Mouse (Mus musculus) megakaryocyte progenitor cell, adult 5-6 weeks (primary cell): ENCODE measurements at regions not wholly inside any gene's neighbourhood (a gene's known extent, or its start where the extent isn't known, plus 50 kb on each side); places are given as distances from the start of the nearest gene placed in this dataset.
A peak's percentile ranks its signal among the peaks of the same experiment; 100 is the strongest.

Experiments used
- ATAC-seq: replicated peaks from 2 replicates; pipeline ENCODE4 v1.8.0; 2016; ENCODE audit warnings: mild to moderate bottlenecking, moderate TSS enrichment, inconsistent platforms; ENCODE audit not compliant: poor library complexity

DNA sequence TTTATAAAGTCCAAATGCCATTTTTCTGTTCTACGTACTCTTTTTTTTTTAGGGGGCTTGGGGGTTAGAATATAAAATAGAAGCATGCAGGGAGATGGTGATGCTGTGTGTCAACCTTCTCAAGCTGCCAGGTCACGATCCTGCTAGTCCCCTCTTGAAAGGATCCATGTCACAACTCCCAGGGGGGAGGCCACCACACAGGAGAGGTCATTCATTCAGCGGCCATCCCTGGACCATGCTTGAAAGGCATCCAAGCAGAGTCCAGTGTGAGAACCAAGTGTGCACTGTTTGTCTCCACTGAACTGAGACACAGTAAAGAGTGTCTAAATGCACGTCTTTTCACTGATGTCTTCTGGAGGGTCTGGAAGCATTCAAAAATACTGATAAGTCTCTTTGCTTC, 119.8 kb upstream of the N6amt1 start:
- no peak for ATAC-seq

DNA sequence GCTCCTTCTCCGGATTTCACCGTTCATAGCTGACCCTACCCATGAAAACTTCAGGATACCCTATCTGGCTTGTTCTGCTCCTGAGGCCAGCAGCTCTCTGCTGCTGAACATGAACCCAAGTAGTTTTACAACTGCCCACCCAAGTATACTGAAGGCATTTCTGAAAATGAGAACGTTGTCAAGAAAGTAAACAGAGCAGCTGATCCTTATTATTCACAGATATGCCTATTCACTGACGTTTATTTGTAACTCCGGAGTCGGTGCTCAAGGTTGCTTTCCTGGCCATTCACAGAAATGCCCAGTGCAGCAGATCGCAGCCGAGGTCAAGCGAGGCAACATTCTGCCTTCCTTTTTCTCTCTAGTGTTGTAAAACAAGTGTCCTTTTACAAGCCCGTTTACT, 128.4 kb upstream of the N6amt1 start:
- ATAC-seq: no peak

DNA sequence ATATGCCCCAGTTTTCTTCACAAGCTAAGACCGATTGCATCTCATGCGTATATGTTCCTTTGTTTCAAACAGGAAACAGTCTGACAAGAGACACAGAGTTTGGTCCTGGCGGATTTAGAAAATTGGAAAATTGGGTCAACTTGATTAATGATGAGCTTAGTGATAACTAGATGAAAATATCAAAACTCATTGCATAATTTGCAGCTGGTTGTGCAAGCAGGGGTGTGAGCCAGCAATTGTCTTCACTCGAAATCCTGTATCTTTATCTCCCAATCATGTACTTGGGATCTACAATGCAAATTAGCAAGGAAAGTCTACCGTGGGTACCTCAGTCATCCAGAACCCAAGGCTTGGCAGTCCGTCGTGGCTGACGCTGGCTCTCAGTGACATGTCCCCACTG, 128.9 kb upstream of the N6amt1 start:
- ATAC-seq: no peak

DNA sequence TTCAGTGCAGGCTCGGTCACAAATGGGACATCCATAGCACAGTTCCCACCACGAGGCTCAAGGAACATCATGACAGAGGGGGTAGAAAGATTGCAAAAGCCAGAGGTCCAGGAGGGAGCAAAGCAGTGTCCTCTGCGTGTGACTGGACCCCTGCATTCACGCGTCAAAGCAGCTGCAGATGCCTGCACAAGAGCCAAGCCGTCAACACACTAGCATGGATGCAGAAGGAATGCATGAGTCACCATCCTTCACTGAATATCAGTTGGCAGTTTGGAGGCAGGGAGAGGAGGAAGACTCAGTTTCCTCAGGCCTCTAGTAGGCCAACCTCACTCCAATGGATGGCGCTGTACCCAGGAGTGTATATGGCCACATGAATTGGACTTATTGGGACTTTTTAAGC, 130.0 kb upstream of the N6amt1 start:
- ATAC-seq: no peak

DNA sequence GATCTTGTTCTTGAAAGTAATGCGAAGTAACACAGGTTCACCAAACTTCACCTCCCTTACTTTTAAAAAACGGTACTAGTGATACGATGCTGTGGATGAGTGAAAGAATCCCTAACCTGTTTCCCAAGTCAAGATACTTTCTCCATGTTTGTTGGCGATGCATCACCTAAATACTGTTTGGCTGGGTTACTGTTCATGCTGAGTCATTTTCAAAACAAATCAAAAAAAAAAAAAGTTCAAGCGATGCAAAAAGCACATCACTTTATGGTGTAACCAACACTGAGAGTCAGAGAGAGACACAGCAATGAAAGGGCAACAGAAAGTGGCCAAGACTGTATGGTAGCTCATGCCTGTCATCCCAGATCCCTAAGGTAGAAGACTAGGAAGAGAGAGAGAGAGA, 133.4 kb upstream of the N6amt1 start:
- no peak for ATAC-seq

DNA sequence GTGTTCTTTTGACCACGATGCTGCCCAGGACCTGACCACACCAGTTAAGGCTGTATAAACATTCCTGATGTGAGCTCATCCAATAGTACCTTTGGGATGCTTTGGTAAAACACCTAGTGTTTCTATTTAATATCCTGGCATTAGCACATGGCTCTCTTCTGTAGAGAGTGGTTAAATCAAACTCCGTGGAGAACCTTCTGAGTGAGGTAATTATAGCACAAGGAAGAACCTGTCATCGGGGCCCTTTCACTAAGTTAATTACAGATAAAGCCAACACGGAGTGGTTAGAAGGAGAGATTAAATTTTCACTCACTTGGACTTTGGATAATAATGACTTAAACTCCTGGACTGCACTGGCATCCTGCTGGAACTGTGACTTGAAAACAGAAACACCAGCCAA, 133.8 kb upstream of the N6amt1 start:
- no peak for ATAC-seq

DNA sequence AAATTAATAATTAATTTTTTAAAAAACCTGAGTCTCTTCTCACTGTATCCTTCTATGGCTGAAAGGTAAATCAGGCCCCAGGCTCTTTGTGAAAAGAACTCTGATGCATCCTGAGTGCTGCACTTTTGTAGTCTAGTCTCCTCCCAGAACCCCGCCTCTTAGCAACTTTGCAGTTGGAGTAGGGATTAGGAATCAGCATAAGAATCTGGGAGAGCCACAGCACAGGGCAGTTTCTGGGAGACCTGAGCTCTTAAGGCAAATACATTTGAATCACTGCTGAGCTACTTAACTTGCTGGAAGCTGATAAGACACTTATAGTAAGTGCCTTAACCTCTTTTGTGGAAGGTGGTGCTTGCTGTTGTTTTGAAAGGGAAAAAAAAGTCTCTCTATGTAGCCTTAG, 146.1 kb upstream of the N6amt1 start:
- ATAC-seq: no peak

DNA sequence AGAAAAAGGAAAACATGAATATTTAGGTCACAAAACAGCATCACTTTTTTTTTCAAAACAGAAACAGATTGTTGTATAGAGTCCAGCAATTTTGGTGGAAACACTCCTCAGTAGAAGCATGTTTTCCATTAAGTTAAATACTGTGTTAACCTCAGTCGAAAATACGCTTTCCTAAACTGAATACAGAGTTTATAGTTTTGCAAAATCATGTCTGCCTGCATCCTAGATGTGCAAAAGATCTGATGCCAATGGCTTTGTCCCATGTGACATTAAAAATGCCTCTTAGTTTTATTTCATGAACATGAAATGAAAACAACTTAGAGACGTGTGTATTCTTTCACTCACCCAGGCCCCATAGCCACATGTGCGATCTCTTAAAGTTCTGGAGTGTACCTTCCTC, 163.5 kb upstream of the N6amt1 start:
- ATAC-seq: no peak

DNA sequence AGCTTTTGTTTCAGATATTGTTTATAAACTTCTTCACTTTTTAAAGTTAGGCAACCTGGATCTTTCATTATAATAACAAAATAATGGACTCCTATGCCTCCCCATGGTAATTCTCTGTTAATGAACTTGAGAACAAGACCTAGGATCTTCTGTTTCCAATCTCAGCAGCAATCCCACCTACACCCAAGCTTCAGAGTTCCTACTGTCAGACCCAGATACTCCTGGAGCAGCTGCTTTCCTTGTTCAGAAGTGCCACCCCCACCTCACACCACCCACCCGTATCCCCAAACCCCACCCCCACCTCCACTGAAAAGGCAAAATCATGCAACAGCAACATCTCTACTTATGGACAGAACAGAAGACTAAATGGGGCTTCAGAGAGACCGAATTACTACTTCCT, 165.2 kb upstream of the N6amt1 start:
- ATAC-seq: no peak

DNA sequence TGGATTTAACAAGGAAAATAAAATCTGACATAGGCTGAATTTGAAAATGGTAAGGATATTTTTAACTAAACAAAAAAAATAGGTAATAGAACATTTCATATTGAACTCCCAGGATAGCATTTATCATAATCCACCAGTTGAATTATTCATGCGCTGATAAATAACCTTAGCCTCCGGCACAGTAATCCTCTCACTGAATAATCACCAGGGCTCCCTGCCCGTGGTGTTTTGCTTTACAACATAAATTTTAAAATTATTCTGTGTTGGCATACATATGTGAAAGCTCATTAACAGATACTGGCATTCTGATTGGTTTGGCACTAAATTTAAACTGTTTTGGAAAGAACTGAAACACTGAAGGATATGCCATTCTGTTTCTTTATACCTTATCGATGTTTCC, 181.6 kb upstream of the N6amt1 start:
- ATAC-seq: no peak

DNA sequence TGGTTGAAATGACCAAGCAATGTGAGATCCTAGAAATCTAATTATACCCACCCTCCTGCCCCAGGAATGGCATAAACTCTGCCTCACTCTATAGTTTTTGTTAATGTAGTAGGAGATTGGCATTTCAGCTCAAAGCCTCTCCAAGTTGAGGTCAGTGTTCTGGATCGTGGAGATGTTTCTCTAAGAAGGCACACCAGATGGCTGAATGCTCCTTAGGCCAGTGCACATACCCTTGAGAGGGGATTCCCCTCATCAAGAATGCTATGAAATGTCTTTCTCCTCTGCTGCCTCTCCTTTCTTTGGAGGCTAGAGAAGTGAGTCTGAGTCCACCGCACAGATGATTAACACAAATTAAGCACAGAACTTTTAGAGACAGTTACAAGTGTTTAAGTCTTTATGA, 214.7 kb upstream of the N6amt1 start:
- no peak for ATAC-seq

DNA sequence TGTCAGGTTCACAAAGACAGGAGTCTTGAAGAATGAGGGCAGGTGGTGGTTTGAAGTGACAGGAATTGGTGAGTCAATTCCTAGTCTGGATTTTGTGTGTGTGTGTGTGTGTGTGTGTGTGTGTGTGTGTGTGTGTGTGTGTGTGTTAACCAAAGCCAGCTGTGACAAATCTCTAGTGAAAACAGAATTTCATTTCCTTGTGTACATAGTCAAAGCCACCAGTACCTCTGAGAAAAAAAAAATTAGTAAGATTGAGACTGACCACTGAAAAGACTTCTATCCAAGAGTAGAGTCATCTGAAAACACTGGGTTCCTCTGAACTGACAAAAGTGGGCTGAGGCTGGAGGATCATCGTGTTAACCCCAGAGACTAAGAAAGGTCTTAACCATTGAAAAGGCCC, 217.5 kb upstream of the N6amt1 start:
- no peak for ATAC-seq

DNA sequence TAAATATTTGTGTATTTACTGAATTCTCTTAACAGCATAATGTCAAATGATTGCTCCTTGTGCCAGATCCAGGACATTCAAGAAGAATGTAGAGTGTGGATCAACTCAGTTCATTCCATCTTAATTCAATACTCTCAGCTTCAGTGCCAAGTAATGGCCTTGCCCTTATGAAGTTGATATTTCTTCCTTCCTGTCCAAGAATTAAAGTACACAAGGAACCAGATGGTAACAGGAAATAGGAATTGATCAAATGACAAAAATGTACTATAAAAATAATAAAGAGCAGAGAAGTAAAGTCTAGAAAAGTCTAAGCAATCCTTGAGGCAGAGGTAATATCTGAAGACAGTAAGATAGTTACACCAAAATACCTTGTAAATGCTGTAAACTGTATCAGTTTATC, 219.5 kb upstream of the N6amt1 start:
- no peak for ATAC-seq

DNA sequence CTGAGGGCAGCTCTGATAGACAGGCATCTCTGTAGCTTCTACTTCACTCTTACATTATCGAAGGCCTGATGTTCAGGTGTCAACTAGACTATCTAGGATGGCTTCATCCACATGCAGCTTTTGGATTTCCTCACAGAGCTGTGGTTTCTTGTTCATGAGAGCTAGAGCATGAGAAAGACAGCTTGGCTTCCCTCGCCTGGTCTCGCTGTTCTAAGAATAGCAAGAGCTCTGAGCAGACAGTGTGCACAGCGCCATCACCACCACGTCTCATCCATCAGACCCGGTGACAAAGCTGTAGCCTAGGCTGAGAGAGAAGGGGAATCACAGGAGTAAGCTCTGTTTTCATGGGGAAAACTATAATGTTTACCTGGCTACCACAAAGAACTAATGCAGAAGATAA, 220.1 kb upstream of the N6amt1 start:
- no peak for ATAC-seq

DNA sequence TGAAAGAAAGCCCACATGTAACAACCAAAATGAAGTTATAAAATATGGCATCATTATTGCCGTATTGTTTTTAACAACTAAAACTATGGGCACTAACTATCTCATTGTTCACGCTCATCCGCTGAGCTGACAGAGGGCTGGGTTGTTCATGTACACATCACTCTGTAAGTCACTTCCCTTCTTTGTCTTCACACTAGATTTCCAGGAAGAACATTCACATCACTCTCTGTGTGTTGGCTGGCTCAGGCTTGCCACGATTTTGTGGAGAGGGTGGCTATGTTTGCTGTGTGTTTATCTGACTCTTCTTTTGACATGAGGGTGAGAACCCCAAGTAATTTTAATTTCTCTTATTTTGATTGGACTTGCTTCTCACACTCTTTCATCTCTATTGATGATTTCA, 221.9 kb upstream of the N6amt1 start:
- ATAC-seq: no peak

DNA sequence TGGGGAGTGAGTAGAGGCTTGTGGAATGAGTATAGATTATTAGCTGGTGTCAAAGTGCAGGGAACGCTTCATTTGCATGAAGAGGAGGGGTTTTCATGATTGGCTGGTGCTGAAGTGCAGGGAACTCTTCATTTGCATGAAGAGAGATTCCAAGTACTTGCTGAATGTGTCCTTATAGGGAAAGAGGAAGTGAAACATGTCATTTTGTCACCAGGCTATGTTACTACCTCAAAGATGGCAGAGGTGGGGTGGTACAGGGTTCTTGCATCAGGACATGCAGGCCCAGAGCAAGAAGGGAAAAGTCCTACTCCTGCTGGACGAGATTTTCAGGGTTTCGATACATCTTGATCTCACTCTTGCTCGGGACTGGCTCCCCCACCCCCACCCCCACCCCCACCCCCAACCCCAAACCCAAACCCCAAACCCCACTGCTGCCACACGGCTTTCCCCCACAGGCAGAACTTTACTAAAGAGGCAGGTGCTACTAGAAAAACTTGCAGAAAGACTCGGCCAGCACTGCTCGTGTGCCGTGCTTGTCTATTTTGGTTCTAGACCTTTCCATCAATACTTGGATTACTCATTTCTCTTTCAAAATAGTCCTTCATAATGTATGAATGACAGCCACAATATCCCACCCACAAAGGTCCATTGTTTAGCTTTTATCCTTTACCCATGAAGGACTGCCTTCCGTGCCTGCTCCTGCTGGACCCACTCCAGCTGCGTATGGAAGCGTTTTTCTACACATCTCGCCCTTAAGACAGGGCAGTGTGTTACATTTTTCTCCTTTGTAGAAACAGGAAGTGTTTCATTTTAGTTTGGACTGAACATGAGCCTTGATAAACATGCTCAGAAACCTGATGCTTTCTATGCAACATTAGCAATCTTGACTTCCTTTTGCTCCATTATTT, 223.0 kb upstream of the N6amt1 start:
- ATAC-seq: peak; percentile 77

DNA sequence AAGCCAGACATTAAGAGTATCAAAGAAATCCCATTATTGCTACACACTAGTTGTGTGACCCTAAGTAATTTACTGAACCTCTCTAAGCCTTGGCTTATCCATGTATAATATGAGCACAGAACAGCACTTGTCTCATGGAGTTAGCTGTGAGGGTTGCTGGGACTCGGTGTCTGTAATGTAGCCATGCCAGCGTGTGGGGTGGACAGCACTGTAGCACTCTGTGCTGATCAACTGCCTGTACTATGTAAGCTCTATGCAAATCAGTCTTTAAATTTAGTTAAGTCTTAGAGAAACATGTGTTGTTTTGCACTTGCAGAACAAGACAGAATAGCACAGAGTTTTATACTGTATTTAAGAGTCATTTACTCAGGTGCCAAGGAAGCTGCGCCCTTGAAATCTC, 225.0 kb upstream of the N6amt1 start:
- ATAC-seq: no peak

DNA sequence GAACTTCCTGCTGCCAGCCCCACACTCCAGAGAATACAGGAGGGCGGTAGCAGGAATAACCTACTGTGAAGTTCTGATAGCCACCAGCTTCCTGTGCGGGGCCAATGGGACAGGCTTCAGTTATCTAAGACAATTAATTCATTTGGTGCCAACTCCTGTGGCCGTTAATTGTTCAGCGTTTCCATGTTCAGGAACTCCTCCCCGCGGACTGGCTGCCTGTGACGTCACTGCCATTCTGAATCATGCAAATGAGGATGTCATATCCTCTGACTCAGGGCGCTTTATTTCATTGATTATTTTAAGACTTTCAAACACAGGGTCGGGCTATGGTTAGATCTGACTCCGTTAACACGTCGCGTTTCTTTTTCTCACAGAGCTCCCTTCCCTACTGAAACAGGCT, 225.8 kb upstream of the N6amt1 start:
- ATAC-seq: peak; percentile 86

DNA sequence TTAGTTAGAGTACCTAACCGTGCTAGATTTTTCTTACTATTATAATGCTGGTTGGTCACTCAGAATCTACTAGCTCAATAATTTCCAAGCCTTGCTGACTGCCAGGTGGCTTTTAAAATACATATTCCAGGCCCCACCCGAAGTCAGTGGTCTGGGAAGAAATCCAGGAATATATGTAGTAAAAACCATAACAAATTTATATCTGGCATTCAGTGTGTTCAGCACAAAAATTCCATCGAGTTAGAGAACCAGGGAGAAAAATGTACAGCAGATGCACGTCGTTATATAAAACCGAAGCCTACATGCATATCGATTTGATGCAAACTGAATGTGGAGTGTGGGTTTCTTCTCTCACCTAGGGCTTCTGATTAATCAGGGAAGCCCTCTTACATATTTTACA, 229.5 kb upstream of the N6amt1 start:
- no peak for ATAC-seq

DNA sequence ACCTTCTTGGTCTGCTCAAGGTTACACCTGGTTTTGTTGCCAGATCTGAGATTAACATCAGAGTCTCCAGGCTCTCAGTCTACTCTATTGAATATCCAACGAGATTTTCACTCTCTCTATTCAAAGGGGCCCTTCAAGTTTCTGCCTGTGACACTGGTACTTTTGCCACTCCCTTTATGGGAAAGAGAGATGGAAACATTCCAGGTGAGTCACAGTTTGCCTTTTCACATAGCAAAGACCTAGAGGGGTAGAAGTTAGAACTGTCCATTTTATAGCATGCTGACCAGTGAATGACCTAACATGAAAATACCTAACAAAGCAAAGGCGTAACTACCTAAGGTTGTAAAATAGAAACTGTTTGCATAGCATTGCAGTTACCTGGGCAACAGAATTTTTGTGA, 250.4 kb upstream of the N6amt1 start:
- ATAC-seq: no peak

DNA sequence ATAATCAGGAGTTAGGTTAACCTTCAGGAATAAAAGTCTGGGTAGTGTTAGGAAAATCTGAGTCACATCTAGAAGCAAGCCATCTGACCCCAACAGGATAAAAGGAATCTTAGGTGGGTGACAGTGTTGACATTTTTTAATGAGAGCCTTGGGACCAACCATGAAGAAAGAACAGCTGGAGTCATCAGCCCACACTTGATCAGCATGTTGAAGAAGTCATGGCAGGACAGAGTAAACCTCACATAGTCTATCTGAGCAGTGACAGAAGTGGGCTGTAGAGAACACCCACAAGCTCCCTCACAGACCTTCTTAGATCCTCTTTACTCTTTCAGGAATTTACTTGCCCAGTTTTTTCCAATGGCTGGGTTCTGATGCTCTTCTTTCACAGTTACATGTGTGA, 251.9 kb upstream of the N6amt1 start:
- no peak for ATAC-seq

DNA sequence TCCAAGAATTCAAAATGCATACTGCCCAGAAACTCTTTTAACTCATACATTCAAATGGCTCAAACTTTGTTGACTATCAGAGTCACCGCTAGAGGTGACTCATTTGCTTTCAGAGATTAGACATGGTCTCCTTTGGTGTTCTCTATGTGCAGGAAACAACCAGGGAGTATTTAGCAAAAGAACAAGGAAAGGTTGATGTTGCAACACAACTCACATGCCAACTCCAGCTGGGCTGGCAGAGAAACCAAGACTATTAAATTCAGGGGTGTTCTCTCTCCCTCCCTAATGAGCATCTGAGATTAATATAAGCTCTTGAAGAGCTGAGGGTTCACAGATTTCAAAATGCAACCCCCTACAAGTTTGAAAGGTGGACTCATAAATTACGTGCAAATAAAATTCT, 262.0 kb upstream of the N6amt1 start:
- no peak for ATAC-seq

DNA sequence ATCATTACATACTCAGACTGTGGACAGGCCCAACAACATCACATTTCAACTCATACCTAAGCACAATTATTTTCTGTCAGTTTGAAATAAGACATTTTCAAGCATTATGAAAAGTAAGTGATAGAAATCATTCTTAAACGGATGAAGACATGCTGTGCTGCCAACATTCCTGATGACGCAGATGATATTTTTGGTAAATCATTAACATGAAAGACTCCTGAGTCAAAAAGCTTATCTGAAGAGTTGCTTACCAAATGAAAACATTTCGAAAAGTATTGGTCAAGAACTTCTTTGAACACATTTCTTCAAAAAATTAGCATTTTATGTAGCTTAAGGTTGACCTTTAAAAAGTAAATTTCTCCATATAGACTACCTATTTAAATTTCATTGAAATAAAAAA, 264.7 kb upstream of the N6amt1 start:
- no peak for ATAC-seq
